Mouse (Mus musculus): ENCODE measurements around the gene Pfdn2. TPM values are rescaled to one million over a fixed set of nuclear protein-coding genes. Genes with fewer than 3 reads are reported as not detected.

The Pfdn2 gene
- total RNA-seq, 1 experiment from 2014 or later = 140 TPM

GRCm38 (mm10) chr1:171355812-171356340 lies 10.4 kb downstream of the Pfdn2 start:
- peak; percentile 48 for DNase-seq

- DNase-seq = no peak
These were observed 11.3 kb downstream of the Pfdn2 start for GRCm38 (mm10) chr1:171356814-171357213.

GRCm38 (mm10) chr1:171358421-171358820 lies 13.0 kb downstream of the Pfdn2 start:
- DNase-seq = peak; percentile 45

GRCm38 (mm10) chr1:171360253-171360652 lies 14.8 kb downstream of the Pfdn2 start:
- peak; percentile 59 for DNase-seq

GRCm38 (mm10) chr1:171360656-171361055 lies 15.2 kb downstream of the Pfdn2 start, which contains the start of gene Klhdc9:
Gene Klhdc9, minus strand, starts transcription at chr1:171360798.
- peak; percentile 97 for DNase-seq

DNA sequence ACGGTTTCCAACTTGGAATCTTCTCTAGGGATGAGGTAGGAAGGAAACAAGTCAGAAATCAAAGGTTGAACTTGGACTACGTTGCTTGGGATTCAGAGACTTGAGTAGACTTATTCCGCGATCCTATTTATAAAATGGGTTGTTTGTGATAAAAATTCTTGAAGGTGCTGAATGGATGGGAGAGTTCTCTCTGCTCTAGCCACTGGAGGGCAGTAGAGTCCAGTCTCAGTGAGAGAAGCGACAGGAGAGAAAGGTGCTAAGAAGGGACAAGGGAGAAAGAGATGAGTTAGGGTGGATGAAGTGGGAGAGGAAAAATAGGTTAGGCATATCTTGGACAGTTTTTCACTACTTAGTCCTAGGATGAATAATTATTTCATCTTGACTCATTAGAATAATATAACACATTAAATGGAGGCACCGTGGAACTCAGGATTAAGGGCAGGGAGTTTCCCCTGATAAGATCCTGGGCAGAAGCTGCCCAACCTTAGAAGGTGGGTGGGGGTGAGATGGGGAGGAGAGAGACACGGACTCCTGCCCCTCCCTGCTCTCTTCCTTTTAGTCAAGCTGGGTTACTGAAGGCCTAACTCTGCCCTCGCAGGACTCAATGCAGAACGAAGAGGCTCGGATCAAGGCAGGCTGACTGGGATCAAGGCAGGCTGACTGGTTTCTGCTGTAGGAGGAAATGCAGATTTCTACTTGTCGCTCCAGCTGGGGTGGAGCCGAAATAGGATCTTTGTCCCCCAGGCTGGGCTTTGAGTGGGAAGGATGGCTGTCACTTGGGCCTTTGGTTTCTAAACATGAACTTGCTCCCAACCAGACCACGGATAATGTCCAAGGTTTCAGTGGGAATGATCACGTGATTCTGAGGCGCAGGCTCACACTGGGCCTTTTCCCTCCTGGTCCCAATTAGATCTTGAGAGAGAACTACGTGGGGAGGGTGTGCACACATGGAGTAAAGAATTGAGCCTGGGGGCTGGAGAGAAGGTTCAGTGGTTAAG lies 15.9 kb downstream of the Pfdn2 start:
- peak; percentile 82 for DNase-seq

- DNase-seq = no peak
These were observed 20.5 kb downstream of the Pfdn2 start for GRCm38 (mm10) chr1:171365934-171366333.

DNA sequence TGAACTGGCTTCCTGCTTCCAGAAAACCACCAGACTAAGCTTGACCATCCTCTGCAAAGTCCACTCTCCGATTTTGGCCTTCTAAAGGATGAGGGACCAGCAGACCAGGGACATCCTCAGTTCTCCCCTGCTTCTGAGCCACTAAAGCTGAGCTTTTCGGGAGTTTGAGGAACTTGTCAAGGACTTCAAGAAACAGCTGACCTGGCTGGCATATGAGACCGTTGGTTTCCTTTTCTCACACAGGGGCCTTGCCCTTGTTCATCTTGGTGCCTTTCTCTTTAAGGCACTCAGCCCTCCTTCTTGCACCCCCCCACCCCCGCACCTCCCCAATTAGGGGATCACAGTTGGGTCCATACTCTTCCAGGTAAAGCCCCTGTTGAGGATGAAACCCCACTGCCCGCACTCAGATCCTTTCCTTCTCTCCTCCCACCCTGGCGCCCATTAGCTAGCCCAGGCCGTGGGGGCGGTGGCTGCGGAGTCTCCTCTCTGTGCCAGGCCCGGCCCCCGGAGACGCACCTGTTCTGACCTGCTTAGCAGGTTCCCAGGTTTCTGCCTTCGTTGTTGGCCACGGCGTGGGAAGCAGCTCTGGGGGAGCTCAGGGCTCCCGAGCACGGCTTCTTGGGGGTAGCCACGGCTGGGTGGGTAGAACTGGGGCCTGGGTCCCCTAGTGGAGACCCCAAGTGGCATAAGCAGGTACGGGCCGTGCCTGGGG lies 24.5 kb downstream of the Pfdn2 start, which contains the start of gene Nectin4:
Gene Nectin4 (plus strand): TSS at position 255 of the 712 bp plus-strand sequence.
- DNase-seq = no peak

DNA sequence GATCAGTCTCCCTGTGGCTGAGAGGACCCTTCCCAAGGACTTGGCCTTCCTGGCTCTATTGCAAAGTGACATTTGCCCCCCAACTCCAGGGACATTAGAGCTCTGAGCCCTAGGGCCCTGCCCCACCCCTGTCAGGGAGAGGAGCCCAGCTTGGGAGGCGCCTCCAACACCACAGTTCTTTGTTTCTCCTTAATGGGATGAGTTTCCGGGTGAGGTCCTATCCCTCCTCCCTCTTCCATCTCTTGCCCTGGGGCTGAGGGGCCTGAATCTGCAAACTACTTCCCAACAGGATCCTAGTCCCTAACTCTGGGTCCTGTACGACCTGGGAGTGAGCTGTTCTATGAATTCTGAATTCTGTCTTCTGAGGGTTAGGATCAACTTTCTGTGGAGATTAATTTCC lies 27.4 kb downstream of the Pfdn2 start:
- no peak for DNase-seq

GRCm38 (mm10) chr1:171373946-171374345 lies 28.5 kb downstream of the Pfdn2 start:
- DNase-seq = no peak

DNA sequence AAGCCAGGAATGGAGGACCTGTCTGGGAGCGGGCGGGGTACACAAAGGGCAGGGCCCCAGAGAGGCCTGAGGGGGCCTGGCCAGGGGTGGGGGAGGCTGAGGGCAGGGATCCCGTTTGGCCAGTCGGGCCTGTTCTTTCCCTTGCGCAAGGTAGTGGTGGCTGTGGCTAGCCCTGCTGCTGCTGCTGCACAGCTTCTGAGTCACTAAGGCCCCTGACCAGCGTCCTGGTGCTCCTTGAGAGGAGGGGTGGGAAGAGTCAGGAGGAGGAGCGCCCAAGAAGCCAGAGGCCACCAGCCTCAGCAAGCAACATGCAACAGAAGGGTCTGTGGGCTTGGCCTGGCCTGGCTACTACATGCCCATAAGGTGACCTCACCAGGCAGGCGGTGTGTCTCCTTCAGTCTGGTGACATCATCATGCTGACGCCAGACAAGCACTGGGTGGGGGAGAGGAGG lies 30.2 kb downstream of the Pfdn2 start:
- DNase-seq = peak; percentile 12

GRCm38 (mm10) chr1:171378298-171378697 lies 32.8 kb downstream of the Pfdn2 start:
- no peak for DNase-seq

DNA sequence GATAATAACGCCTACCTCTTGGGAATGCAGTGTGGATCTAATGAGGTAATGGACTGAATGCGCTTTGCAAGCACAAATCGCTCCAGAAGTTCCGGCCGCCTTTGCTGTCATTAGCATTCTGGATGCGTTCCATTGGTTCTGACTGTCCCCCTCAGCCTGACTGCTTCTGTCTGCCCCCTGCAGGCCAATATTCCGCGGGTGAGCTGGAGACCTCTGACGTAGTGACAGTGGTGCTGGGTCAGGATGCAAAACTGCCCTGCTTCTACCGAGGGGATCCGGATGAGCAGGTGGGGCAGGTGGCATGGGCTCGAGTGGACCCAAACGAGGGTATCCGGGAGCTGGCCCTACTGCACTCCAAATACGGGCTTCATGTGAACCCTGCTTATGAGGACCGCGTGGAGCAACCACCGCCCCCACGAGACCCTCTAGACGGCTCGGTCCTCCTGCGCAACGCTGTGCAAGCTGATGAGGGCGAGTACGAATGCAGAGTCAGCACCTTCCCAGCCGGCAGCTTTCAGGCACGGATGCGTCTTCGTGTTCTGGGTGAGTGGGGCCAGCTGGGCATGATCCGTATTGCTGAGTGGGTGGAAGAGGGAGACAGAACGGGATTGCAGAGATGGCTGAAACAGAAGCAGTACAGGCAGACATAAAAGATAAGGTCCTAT lies 34.6 kb downstream of the Pfdn2 start:
- peak; percentile 90 for DNase-seq

- DNase-seq = no peak
These were observed 36.7 kb downstream of the Pfdn2 start for GRCm38 (mm10) chr1:171382096-171382620.

DNA sequence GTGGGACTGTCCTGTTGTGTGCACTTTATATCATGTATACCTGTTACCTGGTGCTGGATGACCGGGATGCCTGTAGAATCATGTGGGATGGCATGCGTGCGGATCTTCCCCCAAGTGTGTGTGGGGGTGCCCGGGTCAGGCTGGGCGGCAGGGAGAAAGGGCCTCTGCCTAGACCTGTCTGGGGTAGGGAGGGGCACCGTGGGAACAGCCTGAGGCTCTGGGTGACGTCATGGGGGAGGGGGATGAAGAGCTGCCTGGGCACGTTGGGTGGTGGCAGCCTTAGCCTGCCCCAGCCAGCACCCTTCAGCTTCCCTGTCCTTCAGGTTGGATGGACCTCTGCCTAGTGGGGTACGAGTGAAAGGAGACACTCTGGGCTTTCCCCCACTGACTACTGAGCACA lies 38.9 kb downstream of the Pfdn2 start:
- no peak for DNase-seq

DNA sequence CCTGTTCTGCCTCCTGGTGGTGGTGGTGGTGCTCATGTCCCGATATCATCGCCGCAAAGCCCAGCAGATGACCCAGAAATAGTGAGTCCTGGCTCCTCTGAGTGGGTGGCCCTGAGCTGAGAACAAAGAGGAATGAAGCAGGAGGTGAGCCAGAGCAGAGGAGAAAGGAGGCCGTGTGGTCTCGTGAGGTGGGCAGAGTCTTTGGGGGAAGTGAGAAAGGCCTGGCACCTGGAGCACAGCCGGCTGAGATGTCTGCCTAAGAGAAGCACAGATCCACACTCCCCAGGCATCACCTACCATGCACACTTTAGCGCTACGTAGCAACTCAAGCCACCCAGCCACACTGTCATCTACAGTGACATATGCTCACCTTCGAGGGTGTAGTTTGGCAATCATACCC lies 39.7 kb downstream of the Pfdn2 start:
- DNase-seq = no peak

DNA sequence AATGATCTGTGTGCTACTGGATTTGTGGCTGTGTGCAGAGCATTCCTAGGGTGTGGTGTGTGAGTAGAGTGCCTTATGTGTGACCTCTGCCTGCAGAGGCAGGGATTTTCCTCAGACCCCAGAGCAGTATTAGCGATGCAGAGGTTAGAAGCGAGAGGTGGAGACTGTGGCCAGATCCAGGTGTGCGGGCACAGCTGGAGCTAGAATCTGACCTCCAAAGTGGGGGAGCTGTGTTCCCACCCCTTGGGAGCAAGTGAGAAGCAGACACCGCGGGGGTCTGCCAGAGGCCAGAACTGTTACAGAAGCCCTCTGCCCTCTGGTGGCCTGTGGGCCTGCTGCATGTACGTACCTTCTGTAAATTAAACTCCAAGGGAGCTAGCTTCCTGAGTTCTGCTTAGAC lies 41.6 kb downstream of the Pfdn2 start:
- no peak for DNase-seq

DNA sequence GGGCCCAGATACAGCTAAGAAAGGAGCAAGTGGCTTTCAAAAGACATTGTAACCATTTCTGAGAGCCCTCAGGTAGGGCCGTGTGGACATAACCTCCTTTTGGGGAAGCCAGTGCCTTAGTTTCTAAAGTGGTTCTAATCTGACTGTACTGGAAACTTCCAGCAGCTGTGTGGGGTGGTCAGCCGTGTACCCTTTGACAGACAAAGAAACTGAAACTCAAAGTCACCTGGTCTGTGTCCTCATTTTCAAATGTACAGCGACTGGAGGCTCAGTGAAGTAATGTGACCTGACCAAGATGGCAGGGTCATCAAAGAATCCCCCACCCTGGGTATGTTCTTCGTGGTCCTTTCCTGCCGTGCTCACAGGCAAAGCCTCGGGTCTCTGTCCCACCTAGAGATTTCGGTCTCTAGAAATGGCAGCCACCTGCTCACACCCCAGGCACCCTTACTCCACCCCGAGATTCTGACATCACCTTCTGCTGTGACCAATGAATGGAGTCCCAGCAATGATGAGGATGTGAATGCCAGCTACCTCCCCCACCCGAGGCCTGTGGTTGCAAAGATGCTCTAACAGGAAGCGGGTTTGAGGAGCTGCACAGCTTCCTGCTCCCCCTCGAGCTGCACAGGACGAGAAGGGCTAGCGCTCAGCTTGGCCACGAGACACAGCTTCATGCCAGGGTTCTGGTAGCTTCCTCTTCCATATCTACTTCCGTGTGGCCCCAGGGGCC lies 43.1 kb downstream of the Pfdn2 start, which contains the start of gene Arhgap30:
Gene Arhgap30 (plus strand): TSS at position 579 of the 727 bp plus-strand sequence.
- peak; percentile 53 for DNase-seq

DNA sequence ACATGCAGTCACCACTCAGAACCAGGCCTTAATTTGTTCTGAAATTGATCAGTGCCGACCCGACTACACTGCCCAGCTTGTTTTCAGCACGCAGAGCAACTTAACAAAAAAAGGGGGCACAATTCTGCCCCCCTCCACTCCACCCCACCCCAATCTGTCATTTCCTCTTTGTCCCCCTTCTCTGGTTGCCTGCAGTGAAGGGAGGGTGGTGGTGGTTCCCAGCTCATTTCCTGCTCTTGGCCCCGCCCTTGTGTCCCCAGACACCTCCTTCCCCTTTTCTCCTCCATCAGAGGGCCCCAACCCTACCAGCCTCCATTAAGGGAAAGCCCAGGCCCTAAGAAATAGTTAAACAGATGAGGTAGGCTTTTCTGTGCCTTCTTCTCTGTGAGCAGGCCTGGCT lies 44.6 kb downstream of the Pfdn2 start:
- DNase-seq = peak; percentile 33

DNA sequence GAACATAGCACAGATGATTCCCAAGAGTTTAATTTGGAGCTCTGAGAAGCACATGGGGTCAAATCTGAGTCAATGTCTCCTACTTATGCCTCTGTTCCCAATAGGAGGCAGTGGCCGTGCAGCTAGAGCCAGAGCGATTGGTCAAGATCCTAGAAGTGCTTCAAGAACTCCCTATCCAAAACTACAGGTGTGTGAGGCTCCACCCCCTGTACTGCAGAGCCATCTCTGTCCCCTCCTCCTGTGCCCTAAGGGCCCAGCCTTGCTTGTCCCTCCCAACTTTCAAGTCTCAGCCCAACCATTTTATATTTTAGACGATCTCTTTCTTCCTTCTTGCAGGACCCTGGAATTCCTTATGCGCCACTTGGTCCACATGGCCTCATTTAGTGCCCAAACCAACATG lies 56.4 kb downstream of the Pfdn2 start:
- DNase-seq = no peak

DNA sequence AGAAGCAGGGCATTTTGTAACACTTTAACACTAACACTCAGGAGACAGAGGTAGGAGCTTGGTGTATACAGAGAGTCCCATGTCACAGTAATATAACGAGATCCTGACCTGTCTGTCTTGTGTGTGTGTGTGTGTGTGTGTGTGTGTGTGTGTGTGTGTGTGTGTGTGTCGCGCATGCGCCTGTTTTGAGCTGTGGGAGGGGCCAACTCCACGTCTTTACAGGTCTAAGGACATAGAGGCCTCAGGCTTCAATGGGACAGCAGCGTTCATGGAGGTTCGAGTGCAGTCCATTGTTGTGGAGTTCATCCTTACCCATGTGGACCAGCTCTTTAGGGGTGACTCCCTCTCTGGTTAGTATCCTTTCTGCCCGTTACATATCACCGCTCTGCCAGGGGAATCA lies 57.5 kb downstream of the Pfdn2 start:
- no peak for DNase-seq
